In genomic region chr7:38055996-38056395, GRCm38 (mm10) we compare ENCODE assay signal across 37 mouse cellular contexts. TPM values are rescaled to one million over a fixed set of nuclear protein-coding genes. Genes with fewer than 3 reads are reported as not detected.
DNase-seq lines count a peak whose midpoint lies in the region; ATAC-seq lines count a peak whose summit lies in the region.
"Had no signal": no experiment of that assay in that cellular context is flagged by ENCODE, and none has a peak within 500 bp of the region (broad histone marks: within the 10 kb centered on the region; RNA-seq: fewer than 3 reads in every experiment).

No protein-coding gene starts in this region.

- WGBS in midbrain, embryonic 11.5 days = 82% methylated on average over 2 of the region's 2 CpGs
- WGBS in midbrain, embryonic 13.5 days = 89% methylated on average over 2 of the region's 2 CpGs
- 72% methylated on average over 2 of the region's 2 CpGs for WGBS in intestine, embryonic 16.5 days

- H3K4me3 ChIP-seq in midbrain, embryonic 11.5 days (ENCODE audit: low read depth, low read length) = no peak overlapping the region
- no peak overlapping the region for H3K4me3 ChIP-seq in midbrain, embryonic 13.5 days (replicated peaks)
- H3K4me3 ChIP-seq in intestine, embryonic 16.5 days (ENCODE audit: low read length) = no peak overlapping the region
- H3K4me3 ChIP-seq: embryonic facial prominence, embryonic 10.5 days; embryonic facial prominence, embryonic 15.5 days; forebrain, embryonic 12.5 days; hindbrain, embryonic 12.5 days; intestine, embryonic 15.5 days; limb, embryonic 10.5 days; limb, embryonic 15.5 days; liver, embryonic 13.5 days; megakaryocyte, embryonic 14.5 days; neural tube, embryonic 15.5 days had no signal

- H3K27ac ChIP-seq in midbrain, embryonic 11.5 days (ENCODE audit: low read depth, low read length) = no peak overlapping the region
- no peak overlapping the region for H3K27ac ChIP-seq in midbrain, embryonic 13.5 days
- no peak overlapping the region for H3K27ac ChIP-seq in intestine, embryonic 16.5 days (ENCODE audit: low read length)
- H3K27ac ChIP-seq: embryonic facial prominence, embryonic 10.5 days; embryonic facial prominence, embryonic 15.5 days; forebrain, embryonic 12.5 days; hindbrain, embryonic 12.5 days; hindbrain, postnatal 0 days; intestine, embryonic 15.5 days; kidney, postnatal 0 days; limb, embryonic 10.5 days; limb, embryonic 15.5 days; liver, embryonic 13.5 days; neural tube, embryonic 15.5 days had no signal

- no peak overlapping the region for H3K4me2 ChIP-seq in midbrain, embryonic 11.5 days
- H3K4me2 ChIP-seq in midbrain, embryonic 13.5 days (replicated peaks) = no peak overlapping the region
- H3K4me2 ChIP-seq in intestine, embryonic 16.5 days (ENCODE audit: low read depth, low read length) = no peak overlapping the region
- H3K4me2 ChIP-seq: embryonic facial prominence, embryonic 15.5 days; forebrain, embryonic 12.5 days; heart, embryonic 11.5 days; hindbrain, embryonic 12.5 days; intestine, embryonic 15.5 days; limb, embryonic 15.5 days; liver, embryonic 13.5 days; neural tube, embryonic 15.5 days had no signal

- no peak overlapping the region for H3K9ac ChIP-seq in midbrain, embryonic 11.5 days (ENCODE audit: low read length)
- H3K9ac ChIP-seq in midbrain, embryonic 13.5 days (replicated peaks) = no peak overlapping the region
- no peak overlapping the region for H3K9ac ChIP-seq in intestine, embryonic 16.5 days (ENCODE audit: low read depth, low read length)
- H3K9ac ChIP-seq: embryonic facial prominence, embryonic 15.5 days; hindbrain, embryonic 12.5 days; intestine, embryonic 15.5 days; limb, embryonic 15.5 days; liver, embryonic 13.5 days; neural tube, embryonic 15.5 days had no signal

- no peaks in the 10 kb centered on the region for H3K27me3 ChIP-seq in midbrain, embryonic 11.5 days (ENCODE audit: control insufficient read depth, insufficient read depth, low read length)
- H3K27me3 ChIP-seq in midbrain, embryonic 13.5 days = no peaks in the 10 kb centered on the region
- H3K27me3 ChIP-seq in intestine, embryonic 16.5 days (replicated peaks; ENCODE audit: control insufficient read depth, insufficient read depth, low read length) = no peaks in the 10 kb centered on the region
- H3K27me3 ChIP-seq: embryonic facial prominence, embryonic 15.5 days; hindbrain, embryonic 12.5 days; intestine, embryonic 15.5 days; limb, embryonic 15.5 days; neural tube, embryonic 15.5 days had no signal

- DNase-seq in layer of hippocampus, adult 18-20 months (ENCODE audit: low spot score in 2 of 2) = peak; percentile 29 to 37
- DNase-seq in layer of hippocampus, postnatal 10 days (ENCODE audit: low spot score in 2 of 2) = no peak
- DNase-seq in midbrain, embryonic 11.5 days (ENCODE audit: low spot score, missing footprints) = peak; percentile 37
- peak; percentile 27 to 86 for DNase-seq in left cerebral cortex, postnatal 25 days (ENCODE audit: low spot score in 2 of 2)
- peak; percentile 34 to 52 for DNase-seq in right cerebral cortex, postnatal 36 days (ENCODE audit: low spot score in 2 of 2)
- DNase-seq: adrenal gland, adult 2 months; adrenal gland, postnatal 36 days; cerebellum, adult 8-10 months; cerebellum, postnatal 25 days; gastrocnemius, postnatal 36 days; heart, adult 18-20 months; heart, postnatal 36 days; kidney, adult 8-10 months; liver, embryonic 13.5 days; lung, adult 18-20 months; lung, postnatal 4 days; midbrain, embryonic 14.5 days; retina, postnatal 1 day; spleen, adult 18-20 months; thymus, adult 18-20 months; thymus, postnatal 25 days had no signal

- intact Hi-C loops in left cerebral cortex, postnatal 25 days (cut with DNase I) = no loop called here

- H3K4me1 ChIP-seq in midbrain, embryonic 11.5 days (ENCODE audit: control insufficient read depth, insufficient read depth, low read length) = peaks cover 3% of the 10 kb centered on the region; the same call in 1 of the 2 replicates
- peaks cover 16% of the 10 kb centered on the region for H3K4me1 ChIP-seq in midbrain, embryonic 13.5 days (replicated peaks)
- 0 out of 2 replicates have a peak, but pooled peaks cover 2% of the 10 kb centered on the region for H3K4me1 ChIP-seq in intestine, embryonic 16.5 days (ENCODE audit: control insufficient read depth, insufficient read depth, low read length)
- H3K4me1 ChIP-seq: intestine, embryonic 15.5 days had no signal

- no peaks in the 10 kb centered on the region for H3K36me3 ChIP-seq in midbrain, embryonic 11.5 days (ENCODE audit: control insufficient read depth, insufficient read depth, low read length)
- no peaks in the 10 kb centered on the region for H3K36me3 ChIP-seq in midbrain, embryonic 13.5 days
- no peaks in the 10 kb centered on the region for H3K36me3 ChIP-seq in intestine, embryonic 16.5 days (ENCODE audit: control insufficient read depth, insufficient read depth, low read length)
- H3K36me3 ChIP-seq: embryonic facial prominence, embryonic 10.5 days; embryonic facial prominence, embryonic 15.5 days; forebrain, embryonic 12.5 days; hindbrain, embryonic 12.5 days; intestine, embryonic 15.5 days; limb, embryonic 10.5 days; limb, embryonic 15.5 days; liver, embryonic 13.5 days; neural tube, embryonic 15.5 days had no signal

- no peaks in the 10 kb centered on the region for H3K9me3 ChIP-seq in midbrain, embryonic 11.5 days (ENCODE audit: control insufficient read depth, low read length)
- no peaks in the 10 kb centered on the region for H3K9me3 ChIP-seq in midbrain, embryonic 13.5 days
- no peaks in the 10 kb centered on the region for H3K9me3 ChIP-seq in intestine, embryonic 16.5 days (ENCODE audit: control insufficient read depth, low read length)
- H3K9me3 ChIP-seq: embryonic facial prominence, embryonic 10.5 days; embryonic facial prominence, embryonic 15.5 days; forebrain, embryonic 12.5 days; hindbrain, embryonic 12.5 days; intestine, embryonic 15.5 days; limb, embryonic 10.5 days; limb, embryonic 15.5 days; liver, embryonic 13.5 days; megakaryocyte, embryonic 14.5 days; neural tube, embryonic 15.5 days had no signal

- no peak for ATAC-seq in midbrain, embryonic 11.5 days (ENCODE audit: low FRiP score)
- ATAC-seq in midbrain, embryonic 13.5 days = no peak
- no peak for ATAC-seq in intestine, embryonic 16.5 days
- ATAC-seq: activated CD4-positive, CD25-positive, alpha-beta regulatory T cell, adult 4 months; hindbrain, postnatal 0 days; intestine, embryonic 15.5 days; lung, postnatal 0 days had no signal

RNA-seq across cellular contexts. Expression of gene Uri1, which starts 32.6 kb away (rescaled TPM):
- 10 to 100 TPM; 40.4 to 41.5 TPM for total RNA-seq in layer of hippocampus, adult 18-20 months (2021)
- total RNA-seq in layer of hippocampus, postnatal 10 days (2021) = 10 to 100 TPM; 33.5 to 42.2 TPM
- 47.9 and 50.6 TPM in 2 replicates for polyA plus RNA-seq in midbrain, embryonic 11.5 days (2014; fragmentation: Nextera tagmentation; extraction: Ambion mirVana)
- 33.3 and 34.7 TPM in 2 replicates for polyA plus RNA-seq in midbrain, embryonic 13.5 days (2015; fragmentation: Nextera tagmentation; extraction: Ambion mirVana)
- 10 to 100 TPM; 35.9 to 48.3 TPM for total RNA-seq in left cerebral cortex, postnatal 25 days (2021)
- 29.6 TPM in 2 replicates for polyA plus RNA-seq in intestine, embryonic 16.5 days (2015; fragmentation: Nextera tagmentation; extraction: Ambion mirVana)

RNA-seq across cellular contexts. Expression of gene Ccne1, which starts 51.3 kb away (rescaled TPM):
- total RNA-seq in layer of hippocampus, adult 18-20 months (2021) = 10 to 100 TPM; 14.7 to 15.7 TPM
- total RNA-seq in layer of hippocampus, postnatal 10 days (2021) = 10 to 100 TPM in 1 of 2 experiments, 1 to 10 TPM in 1; 9.4 to 11.4 TPM
- 55.1 and 55.6 TPM in 2 replicates for polyA plus RNA-seq in midbrain, embryonic 11.5 days (2014; fragmentation: Nextera tagmentation; extraction: Ambion mirVana)
- polyA plus RNA-seq in midbrain, embryonic 13.5 days (2015; fragmentation: Nextera tagmentation; extraction: Ambion mirVana) = 15.7 and 17.6 TPM in 2 replicates
- 10 to 100 TPM; 16.7 to 18.8 TPM for total RNA-seq in left cerebral cortex, postnatal 25 days (2021)
- polyA plus RNA-seq in intestine, embryonic 16.5 days (2015; fragmentation: Nextera tagmentation; extraction: Ambion mirVana) = 45.8 and 55.9 TPM in 2 replicates

Comparison
In these comparisons a context has a peak if more than half of its experiments do, and no peak if none do; other contexts are left out.
1. DNase-seq: peak in layer of hippocampus, adult 18-20 months (2 of 2), midbrain, embryonic 11.5 days (single experiment), left cerebral cortex, postnatal 25 days (2 of 2) and right cerebral cortex, postnatal 36 days (2 of 2); none in layer of hippocampus, postnatal 10 days (0 of 2).